Mouse (Mus musculus): ENCODE results near the gene Psmb9.

DNA sequence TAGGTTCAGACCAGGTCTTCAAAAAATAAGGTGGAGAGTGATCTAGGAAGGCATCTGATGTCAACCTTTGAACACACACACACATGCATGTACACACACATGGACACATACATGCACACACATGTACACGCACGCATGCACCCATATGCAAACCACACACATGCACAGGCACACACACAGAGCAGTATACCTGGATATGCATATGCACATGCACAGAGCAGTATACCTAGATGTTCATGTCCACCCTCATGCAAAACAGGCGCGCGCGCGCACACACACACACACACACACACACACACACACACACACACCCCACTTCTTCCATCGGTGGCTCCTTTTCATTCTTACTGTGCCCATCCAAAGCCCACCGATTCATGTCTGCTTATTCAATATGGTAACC is 20.3 kb upstream of the Psmb9 start:
- TF ChIP-seq CTCF (IDR thresholded peaks at IDR 0.05; ENCODE audit: low read depth) (no peak), EP300 (IDR thresholded peaks at IDR 0.05; ENCODE audit: low read depth) (no peak)
